Mouse (Mus musculus) liver, embryonic 14.5 days (tissue): ENCODE results near the gene Zfp451.

Source experiments
- CTCF ChIP-seq: IDR thresholded peaks from 2 replicates; pipeline ENCODE4 v1.5.1; 2016; ENCODE audit warnings: antibody characterized with exemption, low read depth, control low read depth
- EP300 ChIP-seq: IDR thresholded peaks from 2 replicates; pipeline ENCODE4 v1.6.1; 2016; ENCODE audit warnings: antibody characterized with exemption, low read depth

- TF ChIP-seq CTCF (no peak), EP300 (no peak)
Measured at GRCm38 (mm10) chr1:33771621-33772020, 42.8 kb downstream of the Zfp451 start.
